Mouse (Mus musculus) adrenal gland, adult 10 weeks (tissue): ENCODE data around the gene Krtap4-8. TPM values are rescaled to one million over a fixed set of nuclear protein-coding genes. Genes with fewer than 3 reads are reported as not detected.

ENCODE experiments used
- polyA plus RNA-seq: library from polyadenylated mRNA; stranded (reverse); fragments of 350-450 nt; fragmentation: Illumina TruSeq; extraction: RNeasy Lipid Tissue Mini Kit (QIAGEN cat#74804); gene quantifications from one replicate; pipeline ENCODE4 v1.2.3, GENCODE M21; 2014; ENCODE audit warnings: low read depth, low replicate concordance

The Krtap4-8 gene
- not detected for polyA plus RNA-seq

DNA sequence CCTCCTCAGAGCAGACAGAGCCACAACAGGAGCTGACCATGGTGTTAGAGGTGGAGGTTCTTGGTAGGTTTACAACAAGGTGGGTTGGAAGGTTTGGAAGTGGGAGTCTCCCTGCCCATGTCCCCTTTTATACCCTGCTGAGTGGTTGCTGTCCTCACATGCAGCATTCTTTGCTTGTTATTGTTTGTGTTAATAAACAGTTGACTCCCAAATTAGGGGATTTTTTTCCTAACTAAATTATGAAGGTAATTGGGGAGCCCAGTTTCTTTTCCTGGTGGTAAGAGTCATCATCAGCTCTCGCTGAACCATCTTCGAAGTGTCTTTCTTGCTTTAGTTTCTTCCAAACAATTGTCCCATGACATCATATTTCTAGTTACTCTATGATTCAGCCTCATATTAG is at the start of gene Krtap4-8:
Krtap4-8 (minus strand) TSS at position 101 of the 400 bp plus-strand sequence.

DNA sequence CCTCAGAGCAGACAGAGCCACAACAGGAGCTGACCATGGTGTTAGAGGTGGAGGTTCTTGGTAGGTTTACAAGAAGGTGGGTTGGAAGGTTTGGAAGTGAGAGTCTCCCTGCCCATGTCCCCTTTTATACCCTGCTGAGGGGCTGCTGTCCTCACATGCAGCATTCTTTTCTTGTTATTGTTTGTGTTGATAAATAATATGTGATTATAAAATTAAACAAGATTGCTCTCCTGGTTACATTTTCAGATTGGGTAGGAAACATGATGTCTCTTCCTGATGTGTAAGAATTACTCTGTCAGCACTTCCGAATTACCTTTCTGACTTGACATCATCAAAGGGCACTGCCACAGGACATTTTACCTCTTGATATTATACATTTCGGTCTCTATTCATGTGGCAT is 35.1 kb upstream of the Krtap4-8 start, which contains the start of gene Gm11564:
Gm11564 (minus strand) TSS at position 101 of the 400 bp plus-strand sequence.

GRCm38 (mm10) chr11:99809792-99810191 is 29.3 kb upstream of the Krtap4-8 start, which contains the start of gene Krtap4-13:
Gene Krtap4-13, minus strand, starts transcription at chr11:99809892.

DNA sequence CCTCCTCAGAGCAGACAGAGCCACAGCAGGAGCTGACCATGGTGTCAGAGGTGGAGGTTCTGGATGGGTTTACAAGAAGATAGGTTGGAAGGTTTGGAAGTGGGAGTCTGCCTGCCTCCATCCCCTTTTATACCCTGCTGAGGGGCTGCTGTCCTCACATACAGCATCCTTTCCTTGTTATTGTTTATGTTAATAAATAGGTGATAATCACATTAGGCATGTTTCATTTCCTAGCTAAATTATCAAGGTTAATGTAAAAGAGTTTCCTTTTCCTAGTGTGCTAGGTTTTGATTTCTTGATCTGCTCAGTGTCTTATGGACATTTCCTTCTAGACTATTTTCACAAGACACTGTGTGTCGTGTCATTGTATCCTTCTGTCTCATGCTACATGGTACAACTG is 23.8 kb upstream of the Krtap4-8 start, which contains the start of gene Gm11554:
Gm11554 (minus strand) TSS at position 101 of the 400 bp plus-strand sequence.

GRCm38 (mm10) chr11:99798832-99799231 is 18.3 kb upstream of the Krtap4-8 start, which contains the start of gene Gm11569:
Gene Gm11569, minus strand, starts transcription at chr11:99798932.

DNA sequence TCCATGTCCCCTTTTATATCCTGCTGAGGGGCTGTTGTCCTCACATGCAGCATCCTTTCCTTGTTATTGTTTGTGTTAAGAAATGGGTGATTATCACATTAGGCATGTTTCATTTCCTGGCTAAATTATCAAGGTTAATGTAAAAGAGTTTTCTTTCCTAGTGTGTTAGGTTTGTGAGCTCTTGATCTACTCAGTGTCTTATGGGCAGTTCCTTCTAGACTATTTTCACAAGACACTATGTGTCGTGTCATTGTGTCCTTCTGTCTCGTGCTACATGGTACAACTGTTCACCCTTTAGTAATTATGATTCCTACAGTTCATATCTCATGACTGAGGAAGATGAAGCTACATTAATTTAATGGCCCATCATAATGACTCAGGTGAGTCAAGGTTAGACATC is 12.9 kb upstream of the Krtap4-8 start, which contains the start of gene Gm11596:
Gm11596 (minus strand) TSS at position 101 of the 400 bp plus-strand sequence.

GRCm38 (mm10) chr11:99784900-99785299 is 4.4 kb upstream of the Krtap4-8 start, which contains the start of gene Krtap4-9:
Gene Krtap4-9, plus strand, starts transcription at chr11:99785200.

GRCm38 (mm10) chr11:99772813-99773212 is 7.7 kb downstream of the Krtap4-8 start, which contains the start of gene Gm11595:
Gene Gm11595, minus strand, starts transcription at chr11:99772913.

GRCm38 (mm10) chr11:99734190-99734589 is 46.3 kb downstream of the Krtap4-8 start, which contains the start of gene Gm14180:
Gene Gm14180, minus strand, starts transcription at chr11:99734290.

Other genes with a start within 250 kb of the Krtap4-8 start
- not detected for gene Krt40, start 237.5 kb downstream of the Krtap4-8 start, polyA plus RNA-seq
- not detected for gene Krtap3-3, start 229.8 kb downstream of the Krtap4-8 start, polyA plus RNA-seq
- not detected for gene Krtap3-2, start 223.9 kb downstream of the Krtap4-8 start, polyA plus RNA-seq
- not detected for gene Gm11939, start 221.2 kb downstream of the Krtap4-8 start, polyA plus RNA-seq
- gene Krtap3-1, start 214.1 kb downstream of the Krtap4-8 start, polyA plus RNA-seq, result not detected
- gene Krtap1-5, start 199.7 kb downstream of the Krtap4-8 start, polyA plus RNA-seq, result not detected
- not detected for gene Krtap1-4, start 197.1 kb downstream of the Krtap4-8 start, polyA plus RNA-seq
- gene Krtap1-3, start 189.4 kb downstream of the Krtap4-8 start, polyA plus RNA-seq, result not detected
- not detected for gene Krtap9-3, start 182.6 kb downstream of the Krtap4-8 start, polyA plus RNA-seq
- not detected for gene Gm11938, start 177.4 kb downstream of the Krtap4-8 start, polyA plus RNA-seq
- gene Gm11937, start 170.5 kb downstream of the Krtap4-8 start, polyA plus RNA-seq, result not detected
- not detected for gene Krtap2-4, start 165.9 kb downstream of the Krtap4-8 start, polyA plus RNA-seq
- gene Gm11562, start 160.3 kb downstream of the Krtap4-8 start, polyA plus RNA-seq, result not detected
- gene Krtap4-1, start 152.5 kb downstream of the Krtap4-8 start, polyA plus RNA-seq, result not detected
- gene Krtap4-2, start 145.6 kb downstream of the Krtap4-8 start, polyA plus RNA-seq, result not detected
- gene Krtap4-7, start 136.6 kb downstream of the Krtap4-8 start, polyA plus RNA-seq, result not detected
- gene Gm11555, start 130.5 kb downstream of the Krtap4-8 start, polyA plus RNA-seq, result not detected
- not detected for gene Gm11563, start 121.7 kb downstream of the Krtap4-8 start, polyA plus RNA-seq
- gene Krtap4-6, start 114.7 kb downstream of the Krtap4-8 start, polyA plus RNA-seq, result not detected
- not detected for gene Gm14190, start 90.0 kb downstream of the Krtap4-8 start, polyA plus RNA-seq
- gene Gm14180, start 46.4 kb downstream of the Krtap4-8 start, polyA plus RNA-seq, result not detected
- gene Gm11595, start 7.8 kb downstream of the Krtap4-8 start, polyA plus RNA-seq, result not detected
- gene Krtap4-9, start 4.5 kb upstream of the Krtap4-8 start, polyA plus RNA-seq, result not detected
- gene Gm11596, start 12.8 kb upstream of the Krtap4-8 start, polyA plus RNA-seq, result not detected
- not detected for gene Gm11569, start 18.2 kb upstream of the Krtap4-8 start, polyA plus RNA-seq
- gene Gm11554, start 23.7 kb upstream of the Krtap4-8 start, polyA plus RNA-seq, result not detected
- gene Krtap4-13, start 29.2 kb upstream of the Krtap4-8 start, polyA plus RNA-seq, result not detected
- gene Gm11564, start 35.0 kb upstream of the Krtap4-8 start, polyA plus RNA-seq, result not detected
- not detected for gene 2300003K06Rik, start 57.4 kb upstream of the Krtap4-8 start, polyA plus RNA-seq
- gene Krtap4-16, start 70.9 kb upstream of the Krtap4-8 start, polyA plus RNA-seq, result not detected
- gene Gm11568, start 77.2 kb upstream of the Krtap4-8 start, polyA plus RNA-seq, result not detected
- not detected for gene Gm11559, start 83.8 kb upstream of the Krtap4-8 start, polyA plus RNA-seq
- not detected for gene Krtap9-1, start 92.7 kb upstream of the Krtap4-8 start, polyA plus RNA-seq
- gene Gm11567, start 98.5 kb upstream of the Krtap4-8 start, polyA plus RNA-seq, result not detected
- gene Krtap31-1, start 127.2 kb upstream of the Krtap4-8 start, polyA plus RNA-seq, result not detected
- not detected for gene Gm11565, start 134.0 kb upstream of the Krtap4-8 start, polyA plus RNA-seq
- not detected for gene Krtap31-2, start 155.6 kb upstream of the Krtap4-8 start, polyA plus RNA-seq
- gene Krtap9-5, start 167.8 kb upstream of the Krtap4-8 start, polyA plus RNA-seq, result not detected
- gene Krtap29-1, start 198.3 kb upstream of the Krtap4-8 start, polyA plus RNA-seq, result not detected
- not detected for gene Krtap16-1, start 205.9 kb upstream of the Krtap4-8 start, polyA plus RNA-seq
- not detected for gene Krtap17-1, start 213.3 kb upstream of the Krtap4-8 start, polyA plus RNA-seq
- not detected for gene Krt33a, start 235.5 kb upstream of the Krtap4-8 start, polyA plus RNA-seq
- gene Krt33b, start 249.2 kb upstream of the Krtap4-8 start, polyA plus RNA-seq, result not detected